Mouse (Mus musculus) E14TG2a.4 (cell line): ENCODE measurements around the gene Nxn.

Source experiments
- CTCF ChIP-seq: conservative IDR thresholded peaks from 2 replicates; pipeline ENCODE4 v1.5.1; 2014; ENCODE audit warnings: low read length
- NANOG ChIP-seq: IDR thresholded peaks from 2 replicates; pipeline ENCODE4 v1.6.1; 2014; ENCODE audit warnings: borderline replicate concordance, low read length, mixed read lengths

- no peak for TF ChIP-seq CTCF
- no peak for TF ChIP-seq NANOG
Measured at GRCm38 (mm10) chr11:76376425-76376824, 22.5 kb downstream of the Nxn start.
